Mouse (Mus musculus) cerebellum, postnatal 10 days (tissue): Measurements from ENCODE around the gene Tnk2.

Experiments
- DNase-seq, 2 experiments: peaks; one replicate each; pipeline ENCODE4 v3.0.0; 2021; ENCODE audit warnings: mixed read lengths in 2 of 2

Gene Tnk2

GRCm38 (mm10) chr16:32660557-32661321, 17.1 kb downstream of the Tnk2 start:
- DNase-seq = peak; percentile 88 to 92

GRCm38 (mm10) chr16:32661493-32661921, 17.8 kb downstream of the Tnk2 start:
- DNase-seq = peak; percentile 67 to 70

- DNase-seq = no peak
Observed at GRCm38 (mm10) chr16:32662372-32662771, 18.7 kb downstream of the Tnk2 start.

- peak; percentile 75 to 81 for DNase-seq
Observed at GRCm38 (mm10) chr16:32663231-32663858, 19.7 kb downstream of the Tnk2 start.

- DNase-seq = no peak
Observed at GRCm38 (mm10) chr16:32664211-32664610, 20.5 kb downstream of the Tnk2 start.

GRCm38 (mm10) chr16:32665851-32666665, 22.4 kb downstream of the Tnk2 start:
- DNase-seq = peak in 1 of 2 experiments; percentile 50

GRCm38 (mm10) chr16:32666671-32667551, 23.2 kb downstream of the Tnk2 start:
- DNase-seq = no peak

GRCm38 (mm10) chr16:32667552-32667872, 23.8 kb downstream of the Tnk2 start:
- no peak for DNase-seq

GRCm38 (mm10) chr16:32668030-32668429, 24.4 kb downstream of the Tnk2 start:
- DNase-seq = no peak

- peak; percentile 59 to 61 for DNase-seq
Observed at GRCm38 (mm10) chr16:32668472-32668871, 24.8 kb downstream of the Tnk2 start.

GRCm38 (mm10) chr16:32669243-32669642, 25.6 kb downstream of the Tnk2 start:
- no peak for DNase-seq

- DNase-seq = no peak
Observed at GRCm38 (mm10) chr16:32670354-32671124, 26.9 kb downstream of the Tnk2 start.

- no peak for DNase-seq
Observed at GRCm38 (mm10) chr16:32671206-32671887, 27.7 kb downstream of the Tnk2 start.

GRCm38 (mm10) chr16:32672250-32672649, 28.6 kb downstream of the Tnk2 start:
- DNase-seq = no peak

GRCm38 (mm10) chr16:32672861-32673560, 29.3 kb downstream of the Tnk2 start:
- DNase-seq = no peak

- DNase-seq = no peak
Observed at GRCm38 (mm10) chr16:32674121-32674740, 30.6 kb downstream of the Tnk2 start.

- no peak for DNase-seq
Observed at GRCm38 (mm10) chr16:32677040-32677700, 33.5 kb downstream of the Tnk2 start.

GRCm38 (mm10) chr16:32677903-32678302, 34.2 kb downstream of the Tnk2 start:
- no peak for DNase-seq

- DNase-seq = no peak
Observed at GRCm38 (mm10) chr16:32678812-32679211, 35.1 kb downstream of the Tnk2 start.
